Mouse (Mus musculus) MEL (cell line): ENCODE measurements around the gene Taar5. TPM values are rescaled to one million over a fixed set of nuclear protein-coding genes. Genes with fewer than 3 reads are reported as not detected.

Source experiments
- DNase-seq: peaks from one replicate; pipeline ENCODE4 v3.0.0; 2011; ENCODE audit warnings: low read depth, low spot score
- H3K27ac ChIP-seq: 2 replicates; pipeline ENCODE4 v1.5.1; 2012; ENCODE audit warnings: low read depth, mild to moderate bottlenecking, control low read depth, low read length, moderate library complexity; ENCODE audit not compliant: control insufficient read depth
- H3K27me3 ChIP-seq, 2 experiments: fragments of 150-350 bp in 1 of 2; sonication (generic) in 1 of 2; 2 replicates each; pipeline ENCODE4 v1.6.1; 2012; ENCODE audit warnings: low read length in 2 of 2, mild to moderate bottlenecking in 2 of 2, improper control_type of control experiment in 1 of 2, moderate library complexity in 1 of 2; ENCODE audit not compliant: insufficient read depth in 2 of 2, control insufficient read depth in 1 of 2
- H3K36me3 ChIP-seq, 2 experiments: 2 replicates each; pipeline ENCODE4 v1.6.1; 2012 to 2014; ENCODE audit warnings: low read length in 2 of 2, improper control_type of control experiment in 1 of 2, inconsistent platforms in 1 of 2, mild to moderate bottlenecking in 1 of 2; ENCODE audit not compliant: insufficient read depth in 2 of 2, control insufficient read depth in 1 of 2
- H3K4me1 ChIP-seq, 2 experiments: fragments of 150-350 bp in 1 of 2; sonication (generic) in 1 of 2; 2 replicates each; pipeline ENCODE4 v1.6.1; 2012; ENCODE audit warnings: low read length in 2 of 2, improper control_type of control experiment in 1 of 2, mild to moderate bottlenecking in 1 of 2; ENCODE audit not compliant: insufficient read depth in 2 of 2, control insufficient read depth in 1 of 2
- H3K4me3 ChIP-seq, 2 experiments: fragments of 150-350 bp in 1 of 2; sonication (generic) in 1 of 2; 2 replicates each; pipeline ENCODE4 v1.5.1; 2012; ENCODE audit warnings: low read depth in 2 of 2, low read length in 2 of 2, mild to moderate bottlenecking in 2 of 2, moderate library complexity in 2 of 2, control low read depth in 1 of 2, improper control_type of control experiment in 1 of 2; ENCODE audit not compliant: control insufficient read depth in 1 of 2, insufficient read depth in 1 of 2
- H3K79me2 ChIP-seq: 2 replicates; pipeline ENCODE4 v1.6.1; 2012; ENCODE audit warnings: mild to moderate bottlenecking, low read length, moderate library complexity; ENCODE audit not compliant: control insufficient read depth, poor library complexity, insufficient read depth
- H3K9ac ChIP-seq: 2 replicates; pipeline ENCODE4 v1.6.1; 2012; ENCODE audit warnings: low read depth, mild to moderate bottlenecking, control low read depth, low read length, moderate library complexity; ENCODE audit not compliant: control insufficient read depth, poor library complexity, severe bottlenecking
- H3K9me3 ChIP-seq: fragments of 150-350 bp; sonication (generic); replicated peaks from 2 replicates; pipeline ENCODE4 v1.6.1; 2012; ENCODE audit warnings: mild to moderate bottlenecking, low read length, improper control_type of control experiment, moderate library complexity; ENCODE audit not compliant: insufficient read depth
- CHD1 ChIP-seq: IDR thresholded peaks from 2 replicates; pipeline ENCODE4 v1.6.1; 2012; ENCODE audit warnings: low read depth, mild to moderate bottlenecking, inconsistent platforms, low read length, improper control_type of control experiment
- CTCF ChIP-seq, 3 experiments: IDR thresholded peaks in 2 of 3; conservative IDR thresholded peaks in 1 of 3; 2 replicates each; pipeline ENCODE4 v1.5.1; 2011 to 2012; ENCODE audit warnings: low read length in 3 of 3, low read depth in 2 of 3, mild to moderate bottlenecking in 2 of 3, improper control_type of control experiment in 1 of 3, inconsistent platforms in 1 of 3, mixed read lengths in 1 of 3, moderate library complexity in 1 of 3; ENCODE audit not compliant: control insufficient read depth in 1 of 3, insufficient read depth in 1 of 3, poor library complexity in 1 of 3, severe bottlenecking in 1 of 3
- E2F4 ChIP-seq: IDR thresholded peaks from 2 replicates; pipeline ENCODE4 v1.6.1; 2011; ENCODE audit warnings: low read depth, low read length, improper control_type of control experiment, borderline replicate concordance
- ELF1 ChIP-seq: IDR thresholded peaks from 2 replicates; pipeline ENCODE4 v1.6.1; 2014; ENCODE audit warnings: low read depth, mild to moderate bottlenecking, inconsistent platforms, low read length, improper control_type of control experiment, moderate library complexity
- EP300 ChIP-seq, 2 experiments: IDR thresholded peaks; 2 replicates each; pipeline ENCODE4 v1.6.1; 2011; ENCODE audit warnings: improper control_type of control experiment in 2 of 2, low read length in 2 of 2, low read depth in 1 of 2, mild to moderate bottlenecking in 1 of 2
- GATA1 ChIP-seq: IDR thresholded peaks from 2 replicates; pipeline ENCODE4 v1.6.1; 2011; ENCODE audit warnings: low read depth, low read length, improper control_type of control experiment
- JUND ChIP-seq: IDR thresholded peaks from 2 replicates; pipeline ENCODE4 v1.6.1; 2011; ENCODE audit warnings: low read depth, mild to moderate bottlenecking, improper control_type of control experiment, low read length
- KAT2A ChIP-seq: conservative IDR thresholded peaks from 2 replicates; pipeline ENCODE4 v1.6.1; 2012; ENCODE audit warnings: low read depth, low read length, improper control_type of control experiment, inconsistent platforms
- MAX ChIP-seq: IDR thresholded peaks from 2 replicates; pipeline ENCODE4 v1.6.1; 2011; ENCODE audit warnings: low read length, improper control_type of control experiment
- MAZ ChIP-seq: IDR thresholded peaks from 2 replicates; pipeline ENCODE4 v1.6.1; 2012; ENCODE audit warnings: low read depth, mild to moderate bottlenecking, inconsistent platforms, low read length, improper control_type of control experiment
- MEF2A ChIP-seq: IDR thresholded peaks from 2 replicates; pipeline ENCODE4 v1.6.1; 2014; ENCODE audit warnings: low read depth, mild to moderate bottlenecking, inconsistent platforms, low read length, improper control_type of control experiment; ENCODE audit not compliant: poor library complexity, insufficient replicate concordance, severe bottlenecking; ENCODE audit errors: extremely low read depth
- MXI1 ChIP-seq: IDR thresholded peaks from 2 replicates; pipeline ENCODE4 v1.6.1; 2011; ENCODE audit warnings: mild to moderate bottlenecking, low read depth, low read length, improper control_type of control experiment
- MYB ChIP-seq: IDR thresholded peaks from 2 replicates; pipeline ENCODE4 v1.6.1; 2011; ENCODE audit warnings: mild to moderate bottlenecking, low read depth, low read length, improper control_type of control experiment
- RAD21 ChIP-seq: IDR thresholded peaks from 2 replicates; pipeline ENCODE4 v1.6.1; 2011; ENCODE audit warnings: mild to moderate bottlenecking, low read depth, low read length, improper control_type of control experiment
- RCOR1 ChIP-seq: IDR thresholded peaks from 2 replicates; pipeline ENCODE4 v1.6.1; 2012; ENCODE audit warnings: low read depth, mild to moderate bottlenecking, inconsistent platforms, low read length, improper control_type of control experiment
- SMC3 ChIP-seq: IDR thresholded peaks from 2 replicates; pipeline ENCODE4 v1.6.1; 2011; ENCODE audit warnings: low read depth, low read length, improper control_type of control experiment
- TBP ChIP-seq: IDR thresholded peaks from 2 replicates; pipeline ENCODE4 v1.8.0; 2011; ENCODE audit warnings: low read depth, low read length, improper control_type of control experiment
- USF1 ChIP-seq: IDR thresholded peaks from 2 replicates; pipeline ENCODE4 v1.6.1; 2014; ENCODE audit warnings: low read depth, mild to moderate bottlenecking, inconsistent platforms, low read length, improper control_type of control experiment, moderate library complexity
- USF2 ChIP-seq, 2 experiments: IDR thresholded peaks; 2 replicates each; pipeline ENCODE4 v1.6.1; 2011 to 2012; ENCODE audit warnings: improper control_type of control experiment in 2 of 2, low read length in 2 of 2, borderline replicate concordance in 1 of 2, inconsistent platforms in 1 of 2, low read depth in 1 of 2, mild to moderate bottlenecking in 1 of 2; ENCODE audit not compliant: insufficient read depth in 1 of 2
- ZKSCAN1 ChIP-seq: IDR thresholded peaks from 2 replicates; pipeline ENCODE4 v1.6.1; 2012; ENCODE audit warnings: low read depth, mild to moderate bottlenecking, inconsistent platforms, low read length, improper control_type of control experiment, moderate library complexity
- ZNF384 ChIP-seq: IDR thresholded peaks from 2 replicates; pipeline ENCODE4 v1.6.1; 2012; ENCODE audit warnings: low read depth, mild to moderate bottlenecking, inconsistent platforms, low read length, improper control_type of control experiment
- polyA plus RNA-seq, 2 experiments: library from polyadenylated mRNA; stranded (reverse) in 1 of 2; unstranded in 1 of 2; fragments of >175 nt in 1 of 2; fragments of >200 nt in 1 of 2; gene quantifications; 2 replicates each; pipeline versions ENCODE4 v1.2.1 to v1.2.4; 2012; ENCODE audit warnings: low replicate concordance in 2 of 2, low read depth in 1 of 2; ENCODE audit not compliant: insufficient read length in 2 of 2, insufficient read depth in 1 of 2, missing spikeins in 1 of 2
- total RNA-seq: library from RNA; depleted of rRNA; stranded (reverse); fragments of 300-350 nt; gene quantifications from 2 replicates; pipeline ENCODE4 v1.2.3, GENCODE M21; 2012

Taar5 gene
- total and polyA plus RNA-seq, 3 experiments, result not detected

DNA sequence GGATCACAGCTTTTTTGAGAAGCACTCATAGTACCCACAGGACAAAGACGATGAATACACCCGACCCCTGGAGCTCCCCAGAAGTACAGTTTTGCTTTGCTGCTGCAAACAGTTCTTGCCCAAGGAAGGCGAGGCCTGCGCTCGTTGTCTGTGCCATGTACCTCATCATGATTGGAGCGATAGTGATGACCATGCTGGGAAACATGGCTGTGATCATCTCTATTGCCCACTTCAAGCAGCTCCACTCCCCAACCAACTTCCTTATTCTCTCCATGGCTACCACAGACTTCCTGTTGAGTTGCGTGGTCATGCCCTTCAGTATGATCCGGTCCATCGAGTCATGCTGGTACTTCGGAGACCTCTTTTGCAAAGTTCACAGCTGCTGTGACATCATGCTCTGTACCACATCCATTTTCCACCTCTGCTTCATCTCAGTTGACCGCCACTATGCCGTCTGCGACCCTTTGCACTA lies 10.0 kb upstream of the Taar5 start, which contains the start of gene Taar4:
Gene Taar4 (plus strand): TSS at position 51 of the 472 bp plus-strand sequence.
- Histone ChIP-seq H3K36me3 (no peaks in the 10 kb centered on the region), H3K9ac (no peak within 1 kb of the TSS), H3K4me3 (no peak within 1 kb of the TSS), H3K27me3 (peaks cover 0 to 1% of the 10 kb centered on the region in 2 experiments; a peak in 1 of 4 replicates), H3K27ac (no peak within 1 kb of the TSS), H3K79me2 (no peaks in the 10 kb centered on the region), H3K4me1 (no peaks in the 10 kb centered on the region), H3K9me3 (no peaks in the 10 kb centered on the region)
- DNase-seq, result no peak
- TF ChIP-seq RCOR1 (no peak), GATA1 (no peak), SMC3 (no peak), ZNF384 (no peak), MAZ (no peak), ZKSCAN1 (no peak), RAD21 (no peak), KAT2A (no peak), TBP (no peak)

DNA sequence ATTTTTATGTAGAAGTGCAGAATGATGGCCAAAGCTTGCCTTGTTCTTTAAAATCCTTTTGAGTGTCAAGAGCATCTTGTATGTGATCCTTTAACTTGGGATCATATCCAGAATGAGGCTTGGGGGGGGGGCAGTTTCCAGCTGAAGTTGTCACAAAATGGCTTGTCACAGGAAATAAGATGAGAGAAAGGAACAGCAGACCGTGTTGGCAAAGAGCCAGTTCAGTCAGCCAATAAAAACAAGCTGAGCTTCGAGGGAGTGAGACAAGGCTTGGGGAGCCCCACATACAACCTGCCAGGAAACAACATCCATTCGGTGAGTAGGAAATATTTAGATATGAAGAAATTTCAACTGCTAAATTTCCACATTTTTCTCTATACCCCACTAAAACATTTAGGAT lies 7.1 kb upstream of the Taar5 start:
- no peaks in the 10 kb centered on the region for H3K9me3 ChIP-seq
- H3K27ac ChIP-seq, result no peak overlapping the region
- H3K9ac ChIP-seq, result no peak overlapping the region
- no peak overlapping the region for H3K4me3 ChIP-seq
- H3K27me3 ChIP-seq, result peaks cover 3 to 5% of the 10 kb centered on the region in 2 experiments; a peak in 3 of 4 replicates
- no peaks in the 10 kb centered on the region for H3K79me2 ChIP-seq
- no peaks in the 10 kb centered on the region for H3K4me1 ChIP-seq
- DNase-seq, result peak; percentile 2
- H3K36me3 ChIP-seq, result no peaks in the 10 kb centered on the region
- TF ChIP-seq USF1, result no peak
- TF ChIP-seq MYB, result no peak

DNA sequence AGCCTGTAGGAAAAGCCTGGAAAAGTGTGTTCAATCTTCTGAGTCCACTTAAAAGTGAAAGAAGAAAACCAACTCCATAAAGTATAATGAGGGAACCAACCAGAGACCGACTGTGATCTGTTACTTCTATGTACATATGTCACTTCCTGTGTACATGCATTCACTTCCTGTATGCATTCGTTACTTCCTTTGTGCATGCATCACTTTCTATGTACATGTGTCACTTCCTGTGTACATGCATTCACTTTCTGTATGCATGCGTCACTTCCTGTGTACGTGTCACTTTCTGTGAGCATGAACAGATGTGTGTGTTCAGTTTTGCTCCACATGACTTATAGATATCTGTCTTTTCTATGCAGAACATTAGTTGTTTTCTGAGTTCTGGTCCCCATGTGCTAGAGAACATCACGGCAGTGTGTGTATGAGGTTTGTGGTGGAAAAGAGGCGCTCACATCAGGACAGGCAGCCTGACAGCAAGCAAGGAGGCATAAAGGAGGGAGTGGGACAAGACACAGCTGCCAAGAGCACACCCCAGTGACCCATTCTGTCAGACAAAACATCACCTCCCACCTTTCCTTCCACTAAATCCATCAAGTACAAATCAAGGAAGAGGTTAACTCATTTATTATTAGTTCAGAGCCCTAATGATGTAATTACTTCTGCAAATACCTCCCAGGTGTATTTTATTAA lies 5.4 kb upstream of the Taar5 start:
- H3K27ac ChIP-seq, result no peak overlapping the region
- no peaks in the 10 kb centered on the region for H3K36me3 ChIP-seq
- TF ChIP-seq RAD21 (no peak), USF2 (IDR thresholded peaks at IDR 0.05; ENCODE audit: borderline replicate concordance in 1 of 2, insufficient read depth in 1 of 2, low read depth in 1 of 2, low read length in 2 of 2) (no peak), USF1 (no peak), E2F4 (no peak), CHD1 (no peak), MXI1 (no peak), MAX (no peak), SMC3 (no peak), MAZ (no peak), KAT2A (no peak), ZKSCAN1 (no peak), RCOR1 (no peak), JUND (no peak), EP300 (IDR thresholded peaks at IDR 0.05; ENCODE audit: low read depth in 1 of 2, low read length in 2 of 2) (no peak), ELF1 (no peak), CTCF (IDR thresholded peaks at IDR 0.05 in 2 of 3, conservative IDR thresholded peaks at IDR 0.05 in 1 of 3; ENCODE audit: control insufficient read depth in 1 of 3, insufficient read depth in 1 of 3, low read depth in 2 of 3, low read length in 3 of 3, poor library complexity in 1 of 3, severe bottlenecking in 1 of 3) (no peak), MEF2A (no peak)
- no peaks in the 10 kb centered on the region for H3K9me3 ChIP-seq
- H3K4me3 ChIP-seq, result no peak overlapping the region
- DNase-seq, result no peak
- no peaks in the 10 kb centered on the region for H3K79me2 ChIP-seq
- no peaks in the 10 kb centered on the region for H3K4me1 ChIP-seq
- H3K27me3 ChIP-seq, result peaks cover 8 to 10% of the 10 kb centered on the region in 2 experiments
- H3K9ac ChIP-seq, result no peak overlapping the region
